Mouse (Mus musculus): ENCODE measurements at regions not wholly inside any gene's neighbourhood (a gene's known extent, or its start where the extent isn't known, plus 50 kb on each side); places are given as distances from the start of the nearest gene placed in this dataset.
A peak's percentile ranks its signal among the peaks of the same experiment; 100 is the strongest.

- DNase-seq (ENCODE audit: low read depth), result no peak
Measured at GRCm38 (mm10) chr7:133521936-133522335, 80.0 kb downstream of the Tex36 start.

GRCm38 (mm10) chr7:133518926-133519325 lies 83.0 kb downstream of the Tex36 start:
- DNase-seq (ENCODE audit: low read depth), result no peak

- no peak for DNase-seq (ENCODE audit: low read depth)
Measured at GRCm38 (mm10) chr7:133517576-133517975, 84.4 kb downstream of the Tex36 start.

- DNase-seq (ENCODE audit: low read depth), result no peak
Measured at GRCm38 (mm10) chr7:133510926-133511325, 91.0 kb downstream of the Tex36 start.

- no peak for DNase-seq (ENCODE audit: low read depth)
Measured at GRCm38 (mm10) chr7:133509486-133509885, 92.5 kb downstream of the Tex36 start.

GRCm38 (mm10) chr7:133508370-133509012 lies 93.5 kb downstream of the Tex36 start:
- DNase-seq (ENCODE audit: low read depth), result no peak

GRCm38 (mm10) chr7:133505628-133506027 lies 96.3 kb downstream of the Tex36 start:
- DNase-seq (ENCODE audit: low read depth), result no peak

- no peak for DNase-seq (ENCODE audit: low read depth)
Measured at GRCm38 (mm10) chr7:133503946-133504345, 98.0 kb downstream of the Tex36 start.

- no peak for DNase-seq (ENCODE audit: low read depth)
Measured at GRCm38 (mm10) chr7:133502731-133503130, 99.2 kb downstream of the Tex36 start.

- no peak for DNase-seq (ENCODE audit: low read depth)
Measured at GRCm38 (mm10) chr7:133497551-133497950, 104.4 kb downstream of the Tex36 start.

GRCm38 (mm10) chr7:133494982-133495550 lies 106.9 kb downstream of the Tex36 start:
- DNase-seq (ENCODE audit: low read depth), result no peak

GRCm38 (mm10) chr7:133494256-133494981 lies 107.5 kb downstream of the Tex36 start:
- no peak for DNase-seq (ENCODE audit: low read depth)

GRCm38 (mm10) chr7:133492626-133493025 lies 109.3 kb downstream of the Tex36 start:
- no peak for DNase-seq (ENCODE audit: low read depth)

- no peak for DNase-seq (ENCODE audit: low read depth)
Measured at GRCm38 (mm10) chr7:133487887-133488630, 113.9 kb downstream of the Tex36 start.

- no peak for DNase-seq (ENCODE audit: low read depth)
Measured at GRCm38 (mm10) chr7:133484430-133484841, 117.5 kb downstream of the Tex36 start.

GRCm38 (mm10) chr7:133481529-133481928 lies 120.4 kb downstream of the Tex36 start:
- DNase-seq (ENCODE audit: low read depth), result no peak

- DNase-seq (ENCODE audit: low read depth), result no peak
Measured at GRCm38 (mm10) chr7:133479679-133480078, 122.3 kb downstream of the Tex36 start.

- peak; percentile 24 for DNase-seq (ENCODE audit: low read depth)
Measured at GRCm38 (mm10) chr7:133477933-133478332, 124.0 kb downstream of the Tex36 start.

GRCm38 (mm10) chr7:133477221-133477620 lies 124.7 kb downstream of the Tex36 start:
- no peak for DNase-seq (ENCODE audit: low read depth)

GRCm38 (mm10) chr7:133471706-133472105 lies 130.3 kb downstream of the Tex36 start:
- DNase-seq (ENCODE audit: low read depth), result no peak

- no peak for DNase-seq (ENCODE audit: low read depth)
Measured at GRCm38 (mm10) chr7:133470620-133470958, 131.4 kb downstream of the Tex36 start.

- DNase-seq (ENCODE audit: low read depth), result no peak
Measured at GRCm38 (mm10) chr7:133469952-133470619, 131.9 kb downstream of the Tex36 start.
